Mouse (Mus musculus) liver, embryonic 11.5 days (tissue): ENCODE results near the gene Oaz2. TPM values are rescaled to one million over a fixed set of nuclear protein-coding genes. Genes with fewer than 3 reads are reported as not detected.
"Not testable (repeated sequence)": the region's sequence is repeated elsewhere in the genome, so short reads cannot be mapped to it uniquely, and the experiment has no call there.

Experiments used
- ATAC-seq: fragments of 200-750 bp; cut with Nextera tagmentation; replicated peaks from 2 replicates; pipeline ENCODE4 v1.8.0; 2017; ENCODE audit warnings: moderate number of reproducible peaks, mild to moderate bottlenecking, moderate TSS enrichment, moderate library complexity; ENCODE audit not compliant: low FRiP score
- DNase-seq: peaks from one replicate; pipeline ENCODE4 v3.0.0-alpha.2; 2017; ENCODE audit warnings: low spot score
- H3K27ac ChIP-seq: fragments of 300-500 bp; sonication (generic); 2 replicates; pipeline ENCODE4 v1.5.1; 2014; ENCODE audit warnings: mild to moderate bottlenecking, low read depth, low read length, control low read depth
- H3K27me3 ChIP-seq: fragments of 300-500 bp; sonication (generic); replicated peaks from 2 replicates; pipeline ENCODE4 v1.6.1; 2014; ENCODE audit warnings: low read length, mixed read lengths; ENCODE audit not compliant: control insufficient read depth, insufficient read depth
- H3K36me3 ChIP-seq: fragments of 300-500 bp; sonication (generic); 2 replicates; pipeline ENCODE4 v1.6.1; 2014; ENCODE audit warnings: mild to moderate bottlenecking, low read length, moderate library complexity, mixed read lengths; ENCODE audit not compliant: control insufficient read depth, insufficient read depth
- H3K4me1 ChIP-seq: fragments of 300-500 bp; sonication (generic); replicated peaks from 2 replicates; pipeline ENCODE4 v1.6.1; 2014; ENCODE audit warnings: low read length, mixed read lengths; ENCODE audit not compliant: control insufficient read depth, insufficient read depth
- H3K4me2 ChIP-seq: fragments of 300-500 bp; sonication (generic); 2 replicates; pipeline ENCODE4 v1.6.1; 2014; ENCODE audit warnings: mild to moderate bottlenecking, control low read depth, moderate library complexity
- H3K4me3 ChIP-seq: fragments of 300-500 bp; sonication (generic); 2 replicates; pipeline ENCODE4 v1.5.1; 2014; ENCODE audit warnings: low read depth, low read length, control low read depth
- H3K9ac ChIP-seq: fragments of 300-500 bp; sonication (generic); 2 replicates; pipeline ENCODE4 v1.6.1; 2014; ENCODE audit warnings: low read depth, low read length, control low read depth
- H3K9me3 ChIP-seq: fragments of 300-500 bp; sonication (generic); 2 replicates; pipeline ENCODE4 v1.6.1; 2016; ENCODE audit warnings: low read length, inconsistent platforms, mixed read lengths; ENCODE audit not compliant: control insufficient read depth
- WGBS: fragments of 180-500 bp; shearing (Covaris S2); extraction: QIAGEN DNeasy Blood & Tissue Kit; methylation state at CpG from one replicate; pipeline ENCODE4 v1.1.7; 2014; 5-methylcytosine and 5-hydroxymethylcytosine counted together
- polyA plus RNA-seq: library from polyadenylated mRNA; unstranded; fragments of >200 nt; fragmentation: Nextera tagmentation; extraction: Ambion mirVana; gene quantifications from 2 replicates; pipeline ENCODE4 v1.2.1, GENCODE M21; 2014

Gene Oaz2
- polyA plus RNA-seq, 1 experiment from 2014 or later, result 123 TPM

- H3K4me3 ChIP-seq, result no peak overlapping the region
- H3K4me1 ChIP-seq, result peaks cover 9% of the 10 kb centered on the region
- DNase-seq (no peak), ATAC-seq (no peak)
- H3K9ac ChIP-seq, result no peak overlapping the region
- 81% methylated on average over 4 of the region's 4 CpGs for WGBS
- H3K4me2 ChIP-seq, result no peak overlapping the region
- H3K27me3 ChIP-seq, result no peaks in the 10 kb centered on the region
- no peaks in the 10 kb centered on the region for H3K36me3 ChIP-seq
- no peaks in the 10 kb centered on the region for H3K9me3 ChIP-seq
- no peak overlapping the region for H3K27ac ChIP-seq
Measured at GRCm38 (mm10) chr9:65644960-65645359, 22.8 kb upstream of the Oaz2 start.

GRCm38 (mm10) chr9:65645984-65646383 is 21.8 kb upstream of the Oaz2 start:
- ATAC-seq (no peak), DNase-seq (no peak)
- WGBS, result 40% methylated on average over 3 of the region's 3 CpGs
- Histone ChIP-seq H3K27ac (no peak overlapping the region), H3K4me3 (no peak overlapping the region), H3K9ac (no peak overlapping the region), H3K4me1 (peaks cover 12% of the 10 kb centered on the region), H3K36me3 (no peaks in the 10 kb centered on the region), H3K4me2 (no peak overlapping the region), H3K27me3 (no peaks in the 10 kb centered on the region), H3K9me3 (no peaks in the 10 kb centered on the region)

GRCm38 (mm10) chr9:65646782-65647181 is 21.0 kb upstream of the Oaz2 start:
- no peaks in the 10 kb centered on the region for H3K27me3 ChIP-seq
- 80% methylated on average over 2 of the region's 2 CpGs for WGBS
- H3K4me3 ChIP-seq, result no peak overlapping the region
- no peak overlapping the region for H3K9ac ChIP-seq
- DNase-seq, result no peak
- H3K4me1 ChIP-seq, result peaks cover 11% of the 10 kb centered on the region
- H3K9me3 ChIP-seq, result no peaks in the 10 kb centered on the region
- ATAC-seq, result no peak
- H3K27ac ChIP-seq, result no peak overlapping the region
- H3K36me3 ChIP-seq, result no peaks in the 10 kb centered on the region
- no peak overlapping the region for H3K4me2 ChIP-seq

- WGBS, result 91% methylated on average over 13 of the region's 13 CpGs
- Histone ChIP-seq H3K4me3 (no peak overlapping the region), H3K4me1 (peaks cover 11% of the 10 kb centered on the region), H3K9ac (no peak overlapping the region), H3K9me3 (no peaks in the 10 kb centered on the region), H3K27ac (no peak overlapping the region), H3K27me3 (no peaks in the 10 kb centered on the region), H3K36me3 (no peaks in the 10 kb centered on the region), H3K4me2 (no peak overlapping the region)
- DNase-seq (no peak), ATAC-seq (no peak)
Measured at GRCm38 (mm10) chr9:65648730-65649129, 19.1 kb upstream of the Oaz2 start.

- ATAC-seq, result no peak
- no peak for DNase-seq
- H3K4me2 ChIP-seq, result no peak overlapping the region
- no peak overlapping the region for H3K9ac ChIP-seq
- H3K27me3 ChIP-seq, result no peaks in the 10 kb centered on the region
- peak overlapping the region; percentile 21; the same call in 1 of the 2 replicates for H3K27ac ChIP-seq
- H3K9me3 ChIP-seq, result no peaks in the 10 kb centered on the region
- H3K4me3 ChIP-seq, result no peak overlapping the region
- 21% methylated on average over 1 of the region's 1 CpGs for WGBS
- peaks cover 11% of the 10 kb centered on the region for H3K4me1 ChIP-seq
- no peaks in the 10 kb centered on the region for H3K36me3 ChIP-seq
Measured at GRCm38 (mm10) chr9:65649997-65650396, 17.8 kb upstream of the Oaz2 start.

GRCm38 (mm10) chr9:65651957-65652356 is 15.8 kb upstream of the Oaz2 start:
- peaks cover 11% of the 10 kb centered on the region for H3K4me1 ChIP-seq
- not testable (repeated sequence) for H3K4me2 ChIP-seq, DNase-seq, H3K9ac ChIP-seq, H3K36me3 ChIP-seq, H3K4me3 ChIP-seq, H3K9me3 ChIP-seq, H3K27me3 ChIP-seq, H3K27ac ChIP-seq, ATAC-seq
- WGBS, result 85% methylated on average over 1 of the region's 1 CpGs

GRCm38 (mm10) chr9:65653741-65654140 is 14.1 kb upstream of the Oaz2 start:
- peaks cover 11% of the 10 kb centered on the region for H3K4me1 ChIP-seq
- H3K27me3 ChIP-seq, result no peaks in the 10 kb centered on the region
- H3K9me3 ChIP-seq, result no peaks in the 10 kb centered on the region
- H3K36me3 ChIP-seq, result no peaks in the 10 kb centered on the region
- no peak for DNase-seq
- H3K4me2 ChIP-seq, result no peak overlapping the region
- no peak overlapping the region for H3K27ac ChIP-seq
- no peak overlapping the region for H3K9ac ChIP-seq
- H3K4me3 ChIP-seq, result no peak overlapping the region
- no peak for ATAC-seq
- WGBS, result 91% methylated on average over 4 of the region's 4 CpGs

GRCm38 (mm10) chr9:65654700-65655237 is 13.0 kb upstream of the Oaz2 start:
- H3K4me3 ChIP-seq, result no peak overlapping the region
- ATAC-seq, result no peak

GRCm38 (mm10) chr9:65655540-65655939 is 12.3 kb upstream of the Oaz2 start:
- ATAC-seq (no peak), DNase-seq (no peak)
- Histone ChIP-seq H3K4me1 (peaks cover under 1% of the 10 kb centered on the region), H3K4me2 (no peak overlapping the region), H3K36me3 (no peaks in the 10 kb centered on the region), H3K4me3 (no peak overlapping the region), H3K27ac (no peak overlapping the region), H3K9ac (no peak overlapping the region), H3K9me3 (no peaks in the 10 kb centered on the region), H3K27me3 (no peaks in the 10 kb centered on the region)
- 67% methylated on average over 8 of the region's 8 CpGs for WGBS

More at GRCm38 (mm10) chr9:65654700-65655237, 13.0 kb upstream of the Oaz2 start:
- Histone ChIP-seq H3K9me3 (no peaks in the 10 kb centered on the region), H3K27me3 (no peaks in the 10 kb centered on the region), H3K4me2 (no peak overlapping the region), H3K4me1 (peaks cover 8% of the 10 kb centered on the region), H3K27ac (no peak overlapping the region), H3K9ac (no peak overlapping the region), H3K36me3 (no peaks in the 10 kb centered on the region)
- 65% methylated on average over 3 of the region's 3 CpGs for WGBS
- DNase-seq, result no peak
